Mouse (Mus musculus): Measurements from ENCODE around the gene Ehhadh. TPM values are rescaled to one million over a fixed set of nuclear protein-coding genes. Genes with fewer than 3 reads are reported as not detected.
"Not testable (repeated sequence)": the region's sequence is repeated elsewhere in the genome, so short reads cannot be mapped to it uniquely, and the experiment has no call there.

Ehhadh gene
- total RNA-seq, 1 experiment from 2014 or later, result 3.3 TPM

- ATAC-seq (replicated peaks; ENCODE audit: low read depth, poor library complexity, severe bottlenecking), result no peak
Observed at GRCm38 (mm10) chr16:21804258-21804657, 16.7 kb upstream of the Ehhadh start.

GRCm38 (mm10) chr16:21795071-21795470, 7.5 kb upstream of the Ehhadh start:
- ATAC-seq (replicated peaks; ENCODE audit: low read depth, poor library complexity, severe bottlenecking), result no peak

DNA sequence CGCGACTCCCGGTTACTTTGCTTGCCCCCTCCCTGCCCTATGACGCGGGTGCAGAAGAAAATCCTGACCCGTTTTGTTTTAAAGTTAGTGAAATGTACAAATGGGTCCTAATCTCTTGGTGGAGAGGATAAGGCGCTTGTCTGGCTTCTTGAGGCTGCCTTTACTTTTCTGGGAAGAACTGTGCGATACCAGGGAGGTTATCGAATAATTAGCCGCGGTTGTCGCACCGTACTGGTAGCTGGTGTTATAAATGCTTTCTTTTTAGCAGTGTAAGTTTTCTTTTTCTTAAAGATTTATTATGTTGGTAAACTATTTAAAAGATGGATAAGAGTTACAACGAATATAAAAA, 7.1 kb upstream of the Ehhadh start:
- ATAC-seq (replicated peaks; ENCODE audit: low read depth, poor library complexity, severe bottlenecking), result no peak

DNA sequence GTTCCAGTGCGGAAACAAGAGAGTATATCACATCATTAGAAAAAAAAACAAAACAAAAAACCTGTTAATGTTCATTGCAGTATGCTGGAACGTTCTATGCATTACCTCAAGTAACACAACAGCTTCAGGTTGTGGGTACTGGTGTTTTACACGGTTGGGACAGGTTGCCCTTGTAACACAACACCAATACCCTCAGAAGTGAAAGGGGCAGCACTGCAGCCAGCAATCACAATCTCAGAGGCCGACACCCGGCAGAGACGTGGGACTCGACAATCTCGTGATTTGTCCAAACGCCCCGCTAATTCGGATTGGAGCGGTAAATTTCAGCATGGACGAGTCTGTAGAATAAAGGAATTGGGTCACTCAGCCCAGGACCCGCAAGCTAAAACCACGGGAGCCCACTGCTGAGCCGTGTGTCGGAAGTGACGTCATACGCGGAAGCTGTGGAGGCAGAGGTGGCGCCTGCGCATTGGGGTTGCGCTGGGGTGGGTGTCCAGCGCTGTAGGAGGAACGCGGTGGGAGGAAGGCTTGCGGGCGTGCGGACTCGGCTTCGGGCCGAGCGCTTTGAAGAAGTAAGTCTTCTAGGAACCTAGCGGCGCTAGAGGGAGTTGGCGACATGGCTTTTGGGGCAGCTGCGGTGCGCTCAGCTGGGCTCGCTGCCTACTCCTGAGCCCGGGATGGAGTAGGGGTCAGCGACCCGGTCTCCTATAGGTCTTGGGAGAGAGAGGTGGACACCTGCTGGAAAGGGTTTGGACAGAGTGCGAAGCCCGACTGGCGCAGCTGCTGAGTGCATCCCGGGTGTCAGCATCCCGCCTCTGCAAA, 6.5 kb upstream of the Ehhadh start, which contains the start of gene Map3k13:
TSS of gene Map3k13 (plus strand) at position 472 of the 822 bp plus-strand sequence.
- ATAC-seq (replicated peaks; ENCODE audit: low read depth, poor library complexity, severe bottlenecking), result peak; percentile 94

GRCm38 (mm10) chr16:21793080-21793810, 5.6 kb upstream of the Ehhadh start:
- not testable (repeated sequence) for ATAC-seq (replicated peaks; ENCODE audit: low read depth, poor library complexity, severe bottlenecking)

- ATAC-seq (replicated peaks; ENCODE audit: low read depth, poor library complexity, severe bottlenecking), result peak; percentile 13; the same call in 1 of the 2 replicates
Observed at GRCm38 (mm10) chr16:21791779-21792178, 4.2 kb upstream of the Ehhadh start.

GRCm38 (mm10) chr16:21790469-21790868, 2.9 kb upstream of the Ehhadh start:
- ATAC-seq (replicated peaks; ENCODE audit: low read depth, poor library complexity, severe bottlenecking), result no peak

DNA sequence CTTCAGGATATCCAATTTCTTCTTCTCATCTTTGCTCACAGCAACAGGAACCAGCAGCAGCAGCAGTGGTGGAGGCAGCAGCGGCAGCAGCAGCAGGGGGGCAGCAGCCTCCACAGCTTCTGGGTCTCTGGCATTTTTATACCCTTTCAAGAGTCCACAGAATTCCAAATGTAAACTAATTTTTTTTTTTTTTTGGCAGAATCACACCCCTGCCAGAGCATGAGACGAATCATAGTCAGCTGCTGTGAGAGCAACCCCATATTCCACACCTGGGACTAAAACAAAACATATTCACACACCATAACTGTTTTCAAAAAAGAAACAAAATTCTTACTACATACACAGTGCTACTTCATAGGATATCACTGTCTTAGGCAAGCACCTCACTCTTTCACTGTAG, 1.6 kb upstream of the Ehhadh start:
- ATAC-seq (replicated peaks; ENCODE audit: low read depth, poor library complexity, severe bottlenecking), result no peak

- ATAC-seq (replicated peaks; ENCODE audit: low read depth, poor library complexity, severe bottlenecking), result no peak
Observed at GRCm38 (mm10) chr16:21788581-21788980, 974 bp upstream of the Ehhadh start.

- ATAC-seq (replicated peaks; ENCODE audit: low read depth, poor library complexity, severe bottlenecking), result no peak
Observed at GRCm38 (mm10) chr16:21786317-21786716, 1.3 kb downstream of the Ehhadh start.

- no peak for ATAC-seq (replicated peaks; ENCODE audit: low read depth, poor library complexity, severe bottlenecking)
Observed at GRCm38 (mm10) chr16:21785000-21785399, 2.6 kb downstream of the Ehhadh start.

DNA sequence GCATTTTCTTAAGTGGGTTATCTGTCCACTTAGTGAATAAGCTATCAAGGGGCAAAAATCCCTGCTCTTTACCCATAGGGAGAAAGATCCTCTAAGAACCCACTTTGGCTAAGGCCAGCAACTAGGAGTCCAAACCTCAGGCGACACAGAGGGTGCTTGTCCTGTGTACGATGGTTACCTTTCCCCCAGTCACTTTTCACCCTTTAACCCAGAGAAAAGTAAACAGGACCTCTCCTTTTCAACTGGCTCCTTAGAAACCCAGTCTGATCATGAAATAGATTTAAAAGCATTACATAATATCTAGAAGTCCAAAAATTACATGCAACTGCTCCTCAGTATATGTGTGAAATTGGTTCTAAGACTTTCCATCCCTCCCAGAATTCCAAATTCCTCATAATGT, 4.8 kb downstream of the Ehhadh start:
- ATAC-seq (replicated peaks; ENCODE audit: low read depth, poor library complexity, severe bottlenecking), result no peak

DNA sequence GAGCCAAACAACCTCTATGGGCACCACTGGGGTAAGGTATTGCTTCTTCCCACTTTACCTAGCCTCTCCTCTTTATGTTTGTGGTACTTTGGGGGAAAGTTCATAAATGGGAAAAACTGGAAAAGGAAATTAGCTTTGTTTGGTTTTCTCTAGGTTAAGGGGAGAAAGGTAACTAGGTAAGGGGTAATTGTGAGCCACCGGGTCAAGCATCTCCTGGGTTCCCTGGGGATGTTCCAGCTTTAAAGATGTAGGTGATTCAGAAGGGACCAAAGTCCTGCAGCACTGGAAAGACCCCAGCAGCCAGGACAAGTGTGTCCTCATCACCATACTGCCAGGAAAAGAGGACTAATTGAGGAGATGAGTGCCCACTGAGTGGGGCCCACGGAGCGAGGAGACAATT, 5.7 kb downstream of the Ehhadh start:
- no peak for ATAC-seq (replicated peaks; ENCODE audit: low read depth, poor library complexity, severe bottlenecking)

DNA sequence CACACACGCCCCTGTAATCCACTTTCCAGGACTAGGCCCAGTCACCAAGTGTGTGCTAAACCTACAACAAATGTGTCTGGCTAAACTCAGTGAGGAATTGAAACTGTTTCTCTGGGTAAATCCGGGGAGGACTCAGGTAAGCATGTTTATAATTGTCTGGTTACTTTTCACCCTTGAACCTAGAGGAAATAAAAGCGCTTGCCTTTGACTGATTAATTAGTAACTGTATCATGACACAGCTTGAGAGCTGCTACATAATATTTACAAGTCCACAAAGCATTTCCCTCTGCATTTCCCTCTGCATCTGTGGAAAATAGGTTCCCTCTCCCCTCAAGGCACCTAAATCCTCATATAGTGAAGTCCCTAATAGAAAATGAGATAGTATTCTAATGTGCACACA, 6.3 kb downstream of the Ehhadh start:
- no peak for ATAC-seq (replicated peaks; ENCODE audit: low read depth, poor library complexity, severe bottlenecking)

DNA sequence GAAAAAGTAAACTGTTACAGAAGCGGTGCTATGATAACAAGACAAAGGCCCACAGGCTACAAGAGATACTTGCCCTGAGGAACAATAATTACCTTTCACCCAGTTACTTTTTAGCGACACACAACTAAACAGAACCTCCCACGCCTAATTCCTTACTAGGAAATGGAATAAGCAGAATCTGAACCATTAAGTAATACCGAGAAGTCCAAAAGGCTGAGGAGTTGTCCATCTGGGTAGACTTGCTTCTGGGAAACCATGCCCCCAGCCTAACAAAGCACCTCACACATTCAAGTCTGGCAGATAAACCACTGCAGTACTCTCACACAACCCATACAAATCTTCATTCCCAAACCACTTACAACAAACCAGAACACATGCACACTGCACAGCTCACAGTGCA, 8.5 kb downstream of the Ehhadh start:
- no peak for ATAC-seq (replicated peaks; ENCODE audit: low read depth, poor library complexity, severe bottlenecking)

- no peak for ATAC-seq (replicated peaks; ENCODE audit: low read depth, poor library complexity, severe bottlenecking)
Observed at GRCm38 (mm10) chr16:21778293-21778866, 9.2 kb downstream of the Ehhadh start.

DNA sequence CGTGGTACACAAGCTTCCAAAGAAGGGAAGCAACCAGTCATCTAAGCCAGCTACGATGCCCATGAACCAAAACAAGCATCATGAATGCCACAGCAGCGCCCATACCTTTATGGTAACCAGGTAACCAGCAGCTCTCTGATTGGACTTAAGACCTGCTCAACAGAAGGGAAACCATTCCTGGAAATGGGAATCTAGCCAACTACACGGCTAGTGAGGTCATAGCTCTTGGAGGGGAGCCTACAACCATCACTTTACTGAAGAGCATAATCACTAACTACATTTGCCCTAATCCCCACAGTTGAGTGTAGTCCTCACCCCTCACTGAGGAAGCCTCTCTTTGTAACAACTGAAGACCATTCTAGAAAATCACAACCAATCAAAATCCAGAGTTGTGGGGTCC, 12.9 kb downstream of the Ehhadh start:
- no peak for ATAC-seq (replicated peaks; ENCODE audit: low read depth, poor library complexity, severe bottlenecking)

DNA sequence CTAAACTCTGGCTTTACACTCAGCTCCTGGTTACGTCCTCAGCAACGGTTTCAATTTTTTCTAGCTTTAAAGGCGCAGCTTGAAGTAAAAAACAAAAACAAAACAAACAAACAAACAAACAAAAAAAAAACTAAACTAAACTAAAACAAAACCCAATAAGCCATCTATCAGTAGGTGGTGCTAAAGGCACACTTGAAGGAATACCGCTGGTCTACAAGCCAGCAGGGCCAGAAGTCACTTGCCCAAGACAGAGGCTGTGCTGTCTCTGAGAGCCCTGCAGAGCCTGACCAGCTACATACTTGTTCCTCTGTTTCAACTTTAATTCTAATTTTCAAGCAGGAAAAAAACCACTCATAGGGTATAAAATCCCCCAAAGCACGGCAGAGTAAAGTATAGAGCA, 17.9 kb downstream of the Ehhadh start:
- ATAC-seq (replicated peaks; ENCODE audit: low read depth, poor library complexity, severe bottlenecking), result no peak

DNA sequence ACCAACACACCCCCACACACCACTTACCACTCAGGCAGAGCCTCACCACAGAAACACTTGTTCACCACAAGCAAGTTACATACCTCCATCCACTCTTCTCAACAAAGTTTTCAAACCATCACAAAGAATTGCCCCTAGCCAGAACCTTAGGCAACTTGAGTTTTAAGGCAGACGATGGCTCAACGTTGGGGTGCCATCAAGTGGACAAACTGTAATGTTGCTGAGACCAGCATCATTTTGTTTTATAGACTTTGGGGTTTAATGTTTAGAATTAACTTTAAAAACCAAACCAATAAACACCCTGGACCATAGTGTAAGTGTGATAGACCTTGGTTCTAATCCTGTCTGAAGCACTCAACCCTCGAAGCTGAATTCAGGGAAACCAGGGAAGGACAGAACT, 19.4 kb downstream of the Ehhadh start:
- 0 out of 2 replicates have a peak, but pooled peaks have one; percentile 22 for ATAC-seq (replicated peaks; ENCODE audit: low read depth, poor library complexity, severe bottlenecking)

DNA sequence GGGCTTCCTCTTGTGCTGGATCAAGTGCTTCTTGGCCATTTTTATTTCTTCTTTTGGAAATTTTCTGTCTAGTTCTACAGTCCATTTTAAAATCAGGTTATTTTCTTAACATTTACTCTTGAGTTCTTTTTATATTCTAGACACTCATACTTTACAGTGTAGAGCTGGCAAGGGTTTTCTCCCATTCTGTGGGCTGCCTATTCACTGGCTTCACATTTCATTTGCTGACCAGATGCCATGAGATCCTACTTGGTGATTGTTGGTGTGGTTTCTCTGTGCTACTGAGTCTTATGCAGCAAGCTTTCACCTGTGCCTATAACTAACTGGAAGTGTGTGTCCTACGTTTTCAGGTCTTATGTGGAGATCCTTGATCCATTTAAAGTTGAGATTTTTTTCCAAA, 29.2 kb downstream of the Ehhadh start:
- no peak for ATAC-seq (replicated peaks; ENCODE audit: low read depth, poor library complexity, severe bottlenecking)

GRCm38 (mm10) chr16:21743401-21743800, 44.2 kb downstream of the Ehhadh start:
- ATAC-seq (replicated peaks; ENCODE audit: low read depth, poor library complexity, severe bottlenecking), result no peak
